Mouse (Mus musculus) 416B (cell line): ENCODE results near the gene Dyrk3.
A peak's percentile ranks its signal among the peaks of the same experiment; 100 is the strongest.

Experiments used
- DNase-seq: peaks from one replicate; pipeline ENCODE4 v3.0.0; 2011; ENCODE audit warnings: low read depth

Dyrk3 gene

GRCm38 (mm10) chr1:131155456-131155855, 17.3 kb upstream of the Dyrk3 start:
- DNase-seq = peak; percentile 71

- peak; percentile 89 for DNase-seq
Observed at GRCm38 (mm10) chr1:131153018-131153629, 15.0 kb upstream of the Dyrk3 start, which contains the start of gene Eif2d. Eif2d (plus strand) TSS chr1:131153181.

DNA sequence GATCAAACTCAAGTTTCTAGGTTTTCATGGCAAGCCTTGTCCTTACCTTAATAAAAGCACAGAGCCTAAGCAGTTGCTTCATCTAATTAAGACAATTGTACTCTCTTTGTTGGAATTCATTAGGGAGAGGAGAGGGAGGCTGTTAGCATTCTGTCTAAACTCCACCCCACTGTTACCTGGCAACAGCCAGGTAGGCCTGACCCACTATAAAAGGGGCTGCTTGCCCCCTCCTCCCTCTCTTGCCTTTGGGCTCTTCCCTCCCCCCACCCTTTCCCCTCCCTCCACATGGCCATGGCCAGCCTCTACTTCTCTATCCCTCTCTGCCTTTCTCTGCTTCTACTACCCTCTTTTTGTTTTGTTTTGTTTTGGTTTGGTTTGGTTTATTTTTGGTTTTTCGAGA, 11.4 kb upstream of the Dyrk3 start:
- no peak for DNase-seq

DNA sequence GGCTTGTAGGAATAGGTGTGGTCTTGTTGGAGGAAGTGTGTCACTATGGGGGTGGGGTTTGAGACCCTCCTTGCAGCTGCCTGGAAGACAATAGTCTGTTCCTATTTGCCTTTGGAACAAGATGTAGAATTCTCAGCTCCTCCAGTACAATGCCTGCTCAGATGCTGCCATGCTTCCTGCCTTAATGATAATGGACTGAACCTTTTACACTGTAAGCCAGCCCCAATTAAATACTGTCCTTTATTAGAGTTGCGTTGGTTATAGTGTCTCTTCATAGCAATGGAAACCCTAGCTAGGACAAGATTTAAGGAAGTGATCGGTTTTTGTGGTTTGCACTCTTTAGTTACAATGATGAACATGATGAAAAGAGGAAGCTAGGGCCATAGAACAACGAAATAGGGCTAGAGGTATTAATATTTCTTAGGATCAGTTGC, 8.1 kb upstream of the Dyrk3 start:
- DNase-seq = peak; percentile 76

DNA sequence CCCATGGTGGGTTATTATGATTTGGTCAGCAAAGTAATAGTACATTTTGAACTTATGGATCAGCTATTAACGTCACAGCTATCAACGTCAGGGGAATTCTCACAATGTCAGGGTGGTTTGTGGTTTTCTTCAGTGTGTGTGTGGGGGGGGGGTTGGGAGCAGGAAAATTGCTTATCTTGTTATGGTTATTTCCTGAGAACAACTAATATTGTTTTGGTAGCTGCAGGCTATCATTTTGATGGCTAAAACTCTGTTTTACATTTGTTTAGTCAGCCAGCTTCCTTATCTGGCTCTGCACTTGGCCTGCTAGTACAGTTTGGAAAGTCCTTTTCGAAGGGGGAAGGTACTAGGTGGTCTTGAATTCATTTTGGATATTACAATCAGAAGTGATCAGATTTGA, 7.1 kb upstream of the Dyrk3 start:
- peak; percentile 66 for DNase-seq

DNA sequence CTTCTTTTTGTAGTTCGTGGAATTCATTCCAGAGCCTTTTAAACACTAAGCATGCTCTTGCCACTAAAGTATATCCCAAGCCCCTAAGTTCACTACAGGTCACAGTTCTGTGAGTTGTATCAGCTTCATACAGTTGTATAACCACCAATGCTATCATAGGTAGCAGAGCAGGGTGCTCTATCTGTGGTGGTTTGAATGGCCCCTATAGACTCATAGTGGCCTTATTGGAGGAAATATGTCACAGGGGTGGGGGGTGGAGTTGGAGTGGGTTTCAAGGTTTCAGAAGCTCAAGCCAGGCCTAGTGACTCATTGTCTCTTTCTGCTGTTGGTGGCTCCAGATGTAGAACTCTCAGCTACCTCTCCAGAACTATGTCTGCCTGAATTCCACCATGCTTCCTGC, 4.3 kb upstream of the Dyrk3 start:
- peak; percentile 89 for DNase-seq

DNA sequence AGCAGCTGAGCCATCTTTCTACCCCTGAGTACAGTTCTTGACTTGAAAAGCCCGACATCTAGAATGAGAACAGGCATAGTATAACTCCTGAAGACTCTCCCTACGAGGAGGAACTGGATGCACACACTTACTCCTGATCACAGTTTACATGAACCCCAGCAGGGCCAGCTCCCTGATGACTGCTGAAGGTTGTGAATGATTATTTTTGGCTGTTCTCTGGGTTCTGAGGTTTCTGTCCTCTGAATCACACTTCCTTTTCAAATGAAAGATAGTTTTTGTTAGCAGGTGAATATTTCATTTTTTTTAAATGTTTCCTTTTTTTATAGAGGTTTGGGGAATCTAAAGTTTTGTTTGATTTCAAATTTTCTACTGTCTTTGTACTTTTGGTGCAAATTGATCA, 3.3 kb upstream of the Dyrk3 start:
- peak; percentile 79 for DNase-seq

GRCm38 (mm10) chr1:131139102-131140095, 1.3 kb upstream of the Dyrk3 start:
- DNase-seq = peak; percentile 93

DNA sequence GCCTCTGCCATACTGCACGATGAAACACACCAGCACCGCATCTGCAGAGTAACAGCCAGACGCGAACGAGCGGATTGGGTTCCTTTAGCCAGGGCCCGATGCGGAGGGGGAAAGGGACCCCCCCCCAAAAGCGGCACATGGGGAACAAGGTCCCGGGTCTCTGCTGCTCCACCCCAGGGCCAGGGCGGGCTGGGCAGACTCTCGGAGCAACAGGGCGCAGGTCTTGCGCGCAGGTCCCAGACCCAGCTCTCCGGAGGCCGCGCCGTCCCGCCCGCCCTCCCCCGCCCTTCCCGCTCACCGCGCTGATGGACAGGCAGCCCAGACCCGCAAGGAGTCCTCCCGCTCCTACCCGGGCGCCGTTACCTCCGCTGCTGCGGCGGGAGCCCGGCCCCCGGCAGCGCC, 422 bp downstream of the Dyrk3 start:
- peak; percentile 39 for DNase-seq

GRCm38 (mm10) chr1:131137111-131137510, 1.0 kb downstream of the Dyrk3 start:
- DNase-seq = peak; percentile 73

DNA sequence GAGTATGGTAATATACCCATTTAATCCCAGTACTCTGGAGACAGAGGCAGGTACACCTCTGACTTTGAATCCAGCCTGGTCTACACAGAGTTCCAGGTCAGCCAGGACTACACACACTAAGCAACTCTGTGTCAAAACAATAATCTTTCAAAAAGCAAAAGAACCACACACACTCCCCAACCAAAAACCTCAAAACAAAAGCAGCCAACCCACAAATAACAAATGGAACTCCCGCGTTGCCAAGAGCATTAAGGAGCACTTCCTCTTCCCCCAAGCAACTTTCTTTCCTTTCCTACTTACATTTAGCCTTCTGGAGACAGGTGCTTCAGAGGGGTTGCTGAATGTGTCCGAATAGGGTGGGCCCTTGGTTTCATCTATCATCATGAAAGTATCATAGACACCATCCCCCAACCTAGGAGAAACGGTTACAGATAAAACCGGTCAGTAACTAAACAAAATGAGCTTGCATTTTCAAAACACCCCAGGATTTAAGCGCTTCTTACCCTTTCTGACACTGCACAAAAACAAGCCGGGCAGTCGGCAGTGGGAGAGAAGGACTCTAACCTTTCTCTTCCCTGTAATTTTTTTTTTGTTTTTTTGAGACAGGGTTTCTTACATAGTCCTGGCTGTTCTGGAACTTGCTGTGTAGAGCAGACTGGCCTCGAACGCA, 2.0 kb downstream of the Dyrk3 start:
- peak; percentile 75 for DNase-seq

GRCm38 (mm10) chr1:131134942-131135522, 3.1 kb downstream of the Dyrk3 start:
- peak; percentile 89 for DNase-seq

DNA sequence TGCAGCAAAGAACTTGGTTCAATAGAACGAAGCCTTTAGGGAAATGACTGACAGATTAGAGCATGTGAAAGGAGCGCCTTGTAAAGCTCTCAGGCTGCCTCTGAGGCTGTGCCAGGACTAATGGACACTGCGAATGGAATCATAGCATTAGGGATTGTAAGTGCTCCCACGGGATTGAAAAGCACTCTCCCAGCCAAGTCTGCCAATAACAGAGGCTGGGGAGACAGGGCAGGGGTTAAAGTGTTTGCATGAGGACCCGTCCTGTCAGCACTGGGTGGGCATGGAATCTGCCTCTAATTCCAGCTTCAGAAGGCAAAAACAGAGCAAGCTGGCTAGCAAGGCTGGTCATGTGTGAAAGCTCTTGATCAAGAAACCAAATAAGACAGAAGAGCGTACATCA, 3.9 kb downstream of the Dyrk3 start:
- no peak for DNase-seq

DNA sequence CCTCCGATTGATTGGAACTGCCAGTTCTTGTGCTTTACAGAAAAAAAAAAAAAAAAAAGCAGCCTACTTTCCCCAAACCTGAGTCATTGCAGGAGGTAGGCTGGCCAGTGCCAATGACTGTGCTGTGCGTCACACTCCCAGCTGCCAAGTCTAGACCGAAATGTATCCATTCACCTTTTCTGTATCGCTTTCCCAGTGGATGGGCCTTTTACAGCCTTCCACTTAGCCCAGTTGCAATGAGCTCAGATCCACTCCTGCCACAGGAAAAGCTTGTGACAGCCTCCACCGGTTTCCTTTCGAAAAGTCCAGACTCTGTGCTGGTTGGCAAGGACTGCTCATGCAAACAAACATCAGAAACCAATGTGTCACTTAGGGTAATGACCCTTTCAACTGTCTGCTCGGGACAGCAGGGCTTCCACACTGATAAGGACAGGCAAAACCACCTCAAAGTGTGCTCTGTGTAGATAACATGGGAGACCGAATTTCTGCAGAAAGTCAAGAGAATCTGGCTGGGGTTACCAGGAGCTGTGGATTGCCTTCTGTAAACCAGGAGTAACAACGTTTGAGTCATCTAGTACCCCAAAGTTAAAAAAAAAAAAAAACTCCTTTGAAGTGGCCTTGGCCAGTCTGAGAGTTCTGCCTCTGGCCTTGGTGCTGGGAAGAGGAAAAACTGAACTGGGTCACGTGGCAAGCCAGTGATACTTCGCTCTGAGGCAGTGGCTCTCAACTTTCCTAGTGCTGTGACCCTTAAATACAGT, 12.0 kb downstream of the Dyrk3 start:
- peak; percentile 99 for DNase-seq

- DNase-seq = no peak
Observed at GRCm38 (mm10) chr1:131123522-131124265, 14.4 kb downstream of the Dyrk3 start.

GRCm38 (mm10) chr1:131121987-131122386, 16.2 kb downstream of the Dyrk3 start:
- DNase-seq = peak; percentile 53

DNA sequence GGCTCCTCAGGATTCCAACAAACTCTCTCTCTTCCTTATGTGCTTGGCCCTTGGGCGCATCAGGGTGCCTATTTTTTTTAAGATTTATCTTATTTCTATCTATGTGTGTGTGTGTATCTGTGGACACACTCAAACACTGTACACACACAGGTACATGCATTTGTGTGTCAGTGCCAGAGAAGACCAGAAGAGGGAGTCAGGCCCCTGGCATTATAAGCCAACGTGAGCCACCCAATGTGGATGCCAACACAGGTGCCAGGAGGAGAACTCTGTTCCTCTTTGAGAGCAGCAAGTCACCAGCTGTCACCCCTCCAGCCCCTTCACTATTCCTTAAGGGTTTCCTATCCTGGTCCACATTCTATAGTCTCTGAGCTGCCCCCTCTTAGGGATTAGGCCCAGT, 19.1 kb downstream of the Dyrk3 start:
- DNase-seq = peak; percentile 79

DNA sequence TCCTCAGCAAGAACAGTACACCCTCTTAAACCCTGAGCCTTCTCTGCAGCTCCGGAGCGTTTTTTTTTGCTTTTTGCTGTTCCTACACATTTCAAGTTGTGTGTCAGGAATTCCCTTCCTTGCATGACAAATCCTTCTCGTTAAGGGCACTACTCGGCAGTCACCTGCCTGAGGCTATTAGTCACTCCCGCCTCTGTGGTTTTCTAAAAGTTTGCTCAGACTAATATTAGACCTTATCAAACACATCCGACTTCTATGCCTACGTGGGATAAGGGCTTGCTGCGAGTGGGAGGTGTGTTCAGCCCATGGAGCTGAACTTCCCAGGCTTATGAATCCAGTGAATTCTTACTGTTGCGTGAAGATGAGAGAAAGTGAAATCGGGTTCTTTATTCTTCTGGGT, 19.6 kb downstream of the Dyrk3 start:
- peak; percentile 65 for DNase-seq

DNA sequence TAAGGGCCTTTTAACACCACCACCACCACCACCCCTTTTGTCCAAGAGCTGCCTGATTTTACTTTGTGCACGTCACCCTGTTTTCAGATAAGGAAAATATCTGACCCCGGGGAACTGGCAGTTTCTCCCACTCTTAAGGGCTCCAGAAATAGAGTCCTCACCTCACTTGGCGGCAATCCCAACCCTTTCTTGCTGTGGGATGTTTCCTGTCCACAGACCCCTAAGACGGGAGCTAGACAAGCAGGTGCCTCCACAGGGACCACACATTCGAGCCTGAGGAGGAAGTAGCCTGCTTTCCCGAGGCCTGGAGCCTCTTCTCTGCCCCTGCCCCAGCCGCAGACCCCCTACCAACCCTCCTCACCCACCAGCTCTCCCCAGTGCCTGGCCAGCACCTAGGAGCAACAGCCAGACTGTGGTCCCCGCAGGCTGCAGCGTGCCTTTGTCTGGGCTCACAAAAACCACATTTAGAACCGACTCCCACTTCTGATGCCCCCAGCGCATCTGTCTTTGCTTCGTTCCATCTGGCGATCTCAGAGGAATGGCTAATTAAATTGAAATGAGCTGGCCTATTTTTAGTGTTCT, 21.6 kb downstream of the Dyrk3 start:
- no peak for DNase-seq

- peak; percentile 86 for DNase-seq
Observed at GRCm38 (mm10) chr1:131115932-131116331, 22.2 kb downstream of the Dyrk3 start.
